Mouse (Mus musculus): Measurements from ENCODE around the gene Eif2d. TPM values are rescaled to one million over a fixed set of nuclear protein-coding genes. Genes with fewer than 3 reads are reported as not detected.

Eif2d gene
- polyA plus RNA-seq, 1 experiment from 2014 or later = 26.4 TPM

DNA sequence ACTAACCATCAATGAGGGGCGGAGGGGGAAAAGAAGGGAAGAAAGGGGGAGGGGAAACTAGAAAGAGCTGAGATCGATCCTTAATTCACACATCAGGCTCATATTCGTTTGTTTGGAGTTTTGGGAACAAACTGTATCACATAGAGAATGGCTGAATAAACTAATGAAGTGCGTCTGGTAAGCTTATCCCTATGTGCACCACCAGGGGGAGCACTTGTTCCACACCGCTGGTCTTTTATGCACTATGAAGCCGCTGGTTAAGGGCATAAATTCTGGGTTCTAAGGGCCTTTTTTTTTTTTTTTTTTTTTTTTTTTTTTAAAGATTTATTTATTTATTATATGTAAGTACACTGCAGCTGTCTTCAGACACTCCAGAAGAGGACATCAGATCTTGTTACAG is 37.0 kb upstream of the Eif2d start:
- H3K9me3 ChIP-seq (ENCODE audit: control insufficient read depth) = no peaks in the 10 kb centered on the region
- H3K4me1 ChIP-seq (replicated peaks; ENCODE audit: control insufficient read depth, insufficient read depth, low read length) = no peaks in the 10 kb centered on the region
- peak; percentile 58; the same call in 1 of the 2 replicates for ATAC-seq
- no peak overlapping the region for H3K4me3 ChIP-seq (ENCODE audit: low read depth, low read length)
- 11% methylated on average over 6 of the region's 6 CpGs for WGBS
- no peak overlapping the region for H3K27ac ChIP-seq (ENCODE audit: low read depth, low read length)
- H3K4me2 ChIP-seq (replicated peaks; ENCODE audit: low read depth) = no peak overlapping the region
- H3K36me3 ChIP-seq (ENCODE audit: control insufficient read depth, insufficient read depth) = no peaks in the 10 kb centered on the region
- no peaks in the 10 kb centered on the region for H3K27me3 ChIP-seq (replicated peaks; ENCODE audit: control insufficient read depth, insufficient read depth, low read length)
- peak; percentile 86 for TF ChIP-seq CTCF (IDR thresholded peaks at IDR 0.05; ENCODE audit: low read depth)
- no peak overlapping the region for H3K9ac ChIP-seq (ENCODE audit: low read depth, low read length)

DNA sequence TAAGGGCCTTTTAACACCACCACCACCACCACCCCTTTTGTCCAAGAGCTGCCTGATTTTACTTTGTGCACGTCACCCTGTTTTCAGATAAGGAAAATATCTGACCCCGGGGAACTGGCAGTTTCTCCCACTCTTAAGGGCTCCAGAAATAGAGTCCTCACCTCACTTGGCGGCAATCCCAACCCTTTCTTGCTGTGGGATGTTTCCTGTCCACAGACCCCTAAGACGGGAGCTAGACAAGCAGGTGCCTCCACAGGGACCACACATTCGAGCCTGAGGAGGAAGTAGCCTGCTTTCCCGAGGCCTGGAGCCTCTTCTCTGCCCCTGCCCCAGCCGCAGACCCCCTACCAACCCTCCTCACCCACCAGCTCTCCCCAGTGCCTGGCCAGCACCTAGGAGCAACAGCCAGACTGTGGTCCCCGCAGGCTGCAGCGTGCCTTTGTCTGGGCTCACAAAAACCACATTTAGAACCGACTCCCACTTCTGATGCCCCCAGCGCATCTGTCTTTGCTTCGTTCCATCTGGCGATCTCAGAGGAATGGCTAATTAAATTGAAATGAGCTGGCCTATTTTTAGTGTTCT is 36.5 kb upstream of the Eif2d start:
- H3K4me2 ChIP-seq (replicated peaks; ENCODE audit: low read depth) = no peak overlapping the region
- H3K4me1 ChIP-seq (replicated peaks; ENCODE audit: control insufficient read depth, insufficient read depth, low read length) = no peaks in the 10 kb centered on the region
- H3K4me3 ChIP-seq (ENCODE audit: low read depth, low read length) = no peak overlapping the region
- ATAC-seq = no peak
- TF ChIP-seq CTCF (IDR thresholded peaks at IDR 0.05; ENCODE audit: low read depth) = no peak
- no peak overlapping the region for H3K9ac ChIP-seq (ENCODE audit: low read depth, low read length)
- no peaks in the 10 kb centered on the region for H3K9me3 ChIP-seq (ENCODE audit: control insufficient read depth)
- H3K27ac ChIP-seq (ENCODE audit: low read depth, low read length) = no peak overlapping the region
- 72% methylated on average over 13 of the region's 13 CpGs for WGBS
- H3K27me3 ChIP-seq (replicated peaks; ENCODE audit: control insufficient read depth, insufficient read depth, low read length) = no peaks in the 10 kb centered on the region
- H3K36me3 ChIP-seq (ENCODE audit: control insufficient read depth, insufficient read depth) = no peaks in the 10 kb centered on the region

DNA sequence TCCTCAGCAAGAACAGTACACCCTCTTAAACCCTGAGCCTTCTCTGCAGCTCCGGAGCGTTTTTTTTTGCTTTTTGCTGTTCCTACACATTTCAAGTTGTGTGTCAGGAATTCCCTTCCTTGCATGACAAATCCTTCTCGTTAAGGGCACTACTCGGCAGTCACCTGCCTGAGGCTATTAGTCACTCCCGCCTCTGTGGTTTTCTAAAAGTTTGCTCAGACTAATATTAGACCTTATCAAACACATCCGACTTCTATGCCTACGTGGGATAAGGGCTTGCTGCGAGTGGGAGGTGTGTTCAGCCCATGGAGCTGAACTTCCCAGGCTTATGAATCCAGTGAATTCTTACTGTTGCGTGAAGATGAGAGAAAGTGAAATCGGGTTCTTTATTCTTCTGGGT is 34.5 kb upstream of the Eif2d start:
- 59% methylated on average over 10 of the region's 10 CpGs for WGBS

DNA sequence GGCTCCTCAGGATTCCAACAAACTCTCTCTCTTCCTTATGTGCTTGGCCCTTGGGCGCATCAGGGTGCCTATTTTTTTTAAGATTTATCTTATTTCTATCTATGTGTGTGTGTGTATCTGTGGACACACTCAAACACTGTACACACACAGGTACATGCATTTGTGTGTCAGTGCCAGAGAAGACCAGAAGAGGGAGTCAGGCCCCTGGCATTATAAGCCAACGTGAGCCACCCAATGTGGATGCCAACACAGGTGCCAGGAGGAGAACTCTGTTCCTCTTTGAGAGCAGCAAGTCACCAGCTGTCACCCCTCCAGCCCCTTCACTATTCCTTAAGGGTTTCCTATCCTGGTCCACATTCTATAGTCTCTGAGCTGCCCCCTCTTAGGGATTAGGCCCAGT is 34.0 kb upstream of the Eif2d start:
- H3K9me3 ChIP-seq (ENCODE audit: control insufficient read depth) = no peaks in the 10 kb centered on the region
- H3K4me3 ChIP-seq (ENCODE audit: low read depth, low read length) = no peak overlapping the region
- H3K4me1 ChIP-seq (replicated peaks; ENCODE audit: control insufficient read depth, insufficient read depth, low read length) = no peaks in the 10 kb centered on the region
- no peaks in the 10 kb centered on the region for H3K27me3 ChIP-seq (replicated peaks; ENCODE audit: control insufficient read depth, insufficient read depth, low read length)
- H3K27ac ChIP-seq (ENCODE audit: low read depth, low read length) = no peak overlapping the region
- no peaks in the 10 kb centered on the region for H3K36me3 ChIP-seq (ENCODE audit: control insufficient read depth, insufficient read depth)
- no peak overlapping the region for H3K4me2 ChIP-seq (replicated peaks; ENCODE audit: low read depth)
- TF ChIP-seq CTCF (IDR thresholded peaks at IDR 0.05; ENCODE audit: low read depth) = peak; percentile 69
- WGBS = 66% methylated on average over 2 of the region's 2 CpGs
- H3K9ac ChIP-seq (ENCODE audit: low read depth, low read length) = no peak overlapping the region
- no peak for ATAC-seq

More for the DNA sequence above, 34.5 kb upstream of the Eif2d start:
- Histone ChIP-seq H3K27ac (ENCODE audit: low read depth, low read length) (no peak overlapping the region), H3K9ac (ENCODE audit: low read depth, low read length) (no peak overlapping the region), H3K4me1 (replicated peaks; ENCODE audit: control insufficient read depth, insufficient read depth, low read length) (no peaks in the 10 kb centered on the region), H3K27me3 (replicated peaks; ENCODE audit: control insufficient read depth, insufficient read depth, low read length) (no peaks in the 10 kb centered on the region), H3K4me2 (replicated peaks; ENCODE audit: low read depth) (no peak overlapping the region), H3K9me3 (ENCODE audit: control insufficient read depth) (no peaks in the 10 kb centered on the region), H3K36me3 (ENCODE audit: control insufficient read depth, insufficient read depth) (no peaks in the 10 kb centered on the region), H3K4me3 (ENCODE audit: low read depth, low read length) (no peak overlapping the region)
- no peak for TF ChIP-seq CTCF (IDR thresholded peaks at IDR 0.05; ENCODE audit: low read depth)
- no peak for ATAC-seq

DNA sequence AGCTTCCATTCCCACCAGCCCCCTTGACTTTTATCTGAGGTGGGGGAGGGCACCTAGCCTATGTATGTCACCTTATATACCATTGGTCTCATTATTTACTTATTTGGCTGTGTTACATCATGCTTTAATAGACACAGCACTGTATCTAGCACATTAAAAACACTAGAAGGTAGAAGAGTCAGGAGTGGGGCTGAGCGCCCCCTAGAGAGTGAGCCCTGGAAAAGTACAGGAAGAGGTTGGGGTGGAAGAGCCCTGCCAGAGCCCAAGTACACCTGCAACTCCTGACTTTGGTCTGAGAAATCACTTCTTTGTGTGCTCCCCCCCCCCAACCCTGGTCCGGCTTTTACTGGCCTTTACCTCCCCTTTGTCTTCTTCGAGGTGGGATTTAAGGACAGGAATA is 31.0 kb upstream of the Eif2d start:
- H3K27ac ChIP-seq (ENCODE audit: low read depth, low read length) = no peak overlapping the region
- H3K9ac ChIP-seq (ENCODE audit: low read depth, low read length) = no peak overlapping the region
- no peaks in the 10 kb centered on the region for H3K36me3 ChIP-seq (ENCODE audit: control insufficient read depth, insufficient read depth)
- no peaks in the 10 kb centered on the region for H3K27me3 ChIP-seq (replicated peaks; ENCODE audit: control insufficient read depth, insufficient read depth, low read length)
- peak; percentile 63 for TF ChIP-seq CTCF (IDR thresholded peaks at IDR 0.05; ENCODE audit: low read depth)
- H3K4me3 ChIP-seq (ENCODE audit: low read depth, low read length) = no peak overlapping the region
- no peaks in the 10 kb centered on the region for H3K9me3 ChIP-seq (ENCODE audit: control insufficient read depth)
- no peak for ATAC-seq
- H3K4me2 ChIP-seq (replicated peaks; ENCODE audit: low read depth) = no peak overlapping the region
- no peaks in the 10 kb centered on the region for H3K4me1 ChIP-seq (replicated peaks; ENCODE audit: control insufficient read depth, insufficient read depth, low read length)
- WGBS = 44% methylated on average over 3 of the region's 3 CpGs

DNA sequence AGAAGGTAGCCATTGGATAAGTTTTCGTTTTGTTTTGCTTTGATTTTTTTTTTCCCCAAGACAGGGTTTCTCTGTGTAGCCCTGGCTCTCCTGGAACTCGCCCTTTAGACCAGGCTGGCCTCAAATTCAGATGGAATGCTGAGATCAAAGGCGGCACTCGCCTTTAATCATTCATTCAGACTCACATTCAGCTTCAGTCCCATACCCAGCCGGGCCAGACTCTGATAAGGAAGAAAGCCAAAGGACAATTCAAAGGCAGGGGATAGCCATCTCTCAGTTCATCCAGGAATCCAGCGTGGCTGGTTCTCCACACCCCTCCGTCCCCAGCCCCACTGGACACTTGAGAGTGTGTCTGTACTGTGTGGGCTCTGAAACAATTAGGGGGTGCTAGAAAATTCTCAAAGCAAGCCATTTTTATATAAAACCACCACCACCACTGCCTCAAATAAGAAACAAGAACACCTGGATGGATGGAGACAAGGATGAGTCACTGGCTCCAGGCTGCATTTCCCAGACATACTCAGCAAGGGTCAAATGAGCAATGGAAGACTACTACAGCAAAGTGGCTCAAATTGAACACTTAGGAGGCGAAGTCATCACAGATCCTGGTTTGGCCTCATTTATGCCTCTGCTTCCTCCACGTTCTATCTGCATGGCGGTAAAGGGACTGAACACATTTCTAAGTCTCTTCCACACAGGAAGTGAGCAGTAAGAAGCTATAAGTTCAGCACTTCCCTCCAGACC is 29.3 kb upstream of the Eif2d start:
- Histone ChIP-seq H3K27ac (ENCODE audit: low read depth, low read length) (no peak overlapping the region), H3K4me2 (replicated peaks; ENCODE audit: low read depth) (0 out of 2 replicates have a peak overlapping the region, but pooled peaks have one; percentile 9), H3K9ac (ENCODE audit: low read depth, low read length) (no peak overlapping the region), H3K36me3 (ENCODE audit: control insufficient read depth, insufficient read depth) (no peaks in the 10 kb centered on the region), H3K9me3 (ENCODE audit: control insufficient read depth) (no peaks in the 10 kb centered on the region), H3K27me3 (replicated peaks; ENCODE audit: control insufficient read depth, insufficient read depth, low read length) (no peaks in the 10 kb centered on the region), H3K4me3 (ENCODE audit: low read depth, low read length) (no peak overlapping the region), H3K4me1 (replicated peaks; ENCODE audit: control insufficient read depth, insufficient read depth, low read length) (no peaks in the 10 kb centered on the region)
- WGBS = 39% methylated on average over 10 of the region's 10 CpGs
- TF ChIP-seq CTCF (IDR thresholded peaks at IDR 0.05; ENCODE audit: low read depth) = no peak
- ATAC-seq = peak; percentile 67
